Mouse (Mus musculus) cerebellum, adult 2 months (tissue): Measurements from ENCODE around the gene Olfr1361.

ENCODE experiments used
- CTCF ChIP-seq: fragments of 200-500 bp; IDR thresholded peaks from 2 replicates; pipeline ENCODE4 v1.5.1; 2011; ENCODE audit warnings: low read depth, mild to moderate bottlenecking, control low read depth, low read length, moderate library complexity, borderline replicate concordance; ENCODE audit not compliant: insufficient read depth
- POLR2A ChIP-seq: fragments of 200-500 bp; IDR thresholded peaks from 2 replicates; pipeline ENCODE4 v1.6.1; 2011; ENCODE audit warnings: low read length, control low read depth, borderline replicate concordance; ENCODE audit not compliant: insufficient read depth

- TF ChIP-seq POLR2A (no peak), CTCF (no peak)
Observed at GRCm38 (mm10) chr13:21677305-21677704, 14.1 kb upstream of the Olfr1361 start, which contains the start of gene Olfr1360.
